Mouse (Mus musculus) spleen, adult 2 months (tissue): ENCODE measurements around the gene Atxn1.

Experiments used
- CTCF ChIP-seq: fragments of 200-500 bp; IDR thresholded peaks from 2 replicates; pipeline ENCODE4 v1.5.1; 2011; ENCODE audit warnings: mild to moderate bottlenecking, inconsistent platforms; ENCODE audit not compliant: insufficient read depth, insufficient read length, insufficient replicate concordance; ENCODE audit errors: extremely low read depth
- POLR2A ChIP-seq: fragments of 200-500 bp; IDR thresholded peaks from 2 replicates; pipeline ENCODE4 v1.6.1; 2011; ENCODE audit warnings: low read depth, low read length, inconsistent platforms

DNA sequence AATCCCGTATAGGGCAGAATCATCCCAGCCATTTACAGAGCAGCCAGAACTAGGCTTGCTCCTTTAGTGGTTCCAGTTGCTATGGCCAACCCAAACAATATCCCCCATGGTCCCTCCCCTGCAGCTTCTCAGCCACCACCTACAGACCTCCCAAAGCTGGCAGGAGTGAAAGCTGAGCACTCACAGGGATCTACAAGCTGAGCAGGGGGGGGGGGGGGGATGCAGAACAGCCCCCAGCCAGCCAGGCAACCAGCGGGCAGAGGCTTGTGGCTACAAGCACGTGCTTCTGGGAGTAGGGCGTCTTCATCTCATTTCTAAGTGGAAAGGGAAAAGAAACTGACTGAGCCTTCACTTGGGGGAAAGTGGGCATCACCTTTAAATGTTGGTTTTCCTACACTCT lies 59.9 kb downstream of the Atxn1 start:
- no peak for TF ChIP-seq POLR2A
- TF ChIP-seq CTCF = no peak
